Mouse (Mus musculus) embryonic facial prominence, embryonic 15.5 days (tissue): ENCODE data around the gene Wrap53. TPM values are rescaled to one million over a fixed set of nuclear protein-coding genes. Genes with fewer than 3 reads are reported as not detected.
"Not testable (repeated sequence)": the region's sequence is repeated elsewhere in the genome, so short reads cannot be mapped to it uniquely, and the experiment has no call there.

Experiments
- ATAC-seq: fragments of 200-750 bp; cut with Nextera tagmentation; 2 replicates; pipeline ENCODE4 v1.8.0; 2017; ENCODE audit warnings: low read depth, moderate TSS enrichment; ENCODE audit not compliant: insufficient number of reproducible peaks, low FRiP score, low TSS enrichment
- H3K27ac ChIP-seq: fragments of 300-500 bp; sonication (generic); replicated peaks from 2 replicates; pipeline ENCODE4 v1.5.1; 2015; ENCODE audit warnings: mild to moderate bottlenecking, inconsistent platforms
- H3K27me3 ChIP-seq: fragments of 300-500 bp; sonication (generic); 2 replicates; pipeline ENCODE4 v1.6.1; 2015; ENCODE audit warnings: inconsistent platforms
- H3K36me3 ChIP-seq: fragments of 300-500 bp; sonication (generic); 2 replicates; pipeline ENCODE4 v1.6.1; 2015; ENCODE audit warnings: mild to moderate bottlenecking, inconsistent platforms
- H3K4me1 ChIP-seq: fragments of 300-500 bp; sonication (generic); 2 replicates; pipeline ENCODE4 v1.6.1; 2015; ENCODE audit warnings: inconsistent platforms
- H3K4me2 ChIP-seq: fragments of 300-500 bp; sonication (generic); replicated peaks from 2 replicates; pipeline ENCODE4 v1.6.1; 2015; ENCODE audit warnings: mild to moderate bottlenecking, inconsistent platforms
- H3K4me3 ChIP-seq: fragments of 300-500 bp; sonication (generic); replicated peaks from 2 replicates; pipeline ENCODE4 v1.5.1; 2015; ENCODE audit warnings: mild to moderate bottlenecking, inconsistent platforms
- H3K9ac ChIP-seq: fragments of 300-500 bp; sonication (generic); 2 replicates; pipeline ENCODE4 v1.6.1; 2015; ENCODE audit warnings: inconsistent platforms
- H3K9me3 ChIP-seq: fragments of 300-500 bp; sonication (generic); replicated peaks from 2 replicates; pipeline ENCODE4 v1.6.1; 2016; ENCODE audit warnings: inconsistent platforms
- WGBS: fragments of 180-500 bp; shearing (Covaris S2); methylation state at CpG from one replicate; pipeline ENCODE4 v1.1.7; 2015; 5-methylcytosine and 5-hydroxymethylcytosine counted together
- polyA plus RNA-seq: library from polyadenylated mRNA; unstranded; fragments of >200 nt; fragmentation: Nextera tagmentation; extraction: Ambion mirVana; gene quantifications from 2 replicates; pipeline ENCODE4 v1.2.1, GENCODE M21; 2015

The Wrap53 gene
- 25.0 and 26.5 TPM in 2 replicates for polyA plus RNA-seq

GRCm38 (mm10) chr11:69580091-69580514, at the start of gene Wrap53, which contains the start of gene Trp53:
Wrap53 (minus strand) TSS chr11:69580255.
Trp53 (plus strand) TSS chr11:69580359.
- Histone ChIP-seq H3K27ac (peak within 1 kb of the TSS; percentile 96), H3K4me3 (peak within 1 kb of the TSS; percentile 87), H3K9me3 (no peaks in the 10 kb centered on the region), H3K4me2 (peak within 1 kb of the TSS; percentile 78), H3K4me1 (peaks cover 35% of the 10 kb centered on the region), H3K27me3 (no peaks in the 10 kb centered on the region), H3K9ac (peak within 1 kb of the TSS; percentile 85), H3K36me3 (peaks cover 7% of the 10 kb centered on the region; the same call in 1 of the 2 replicates)
- WGBS: under 1% methylated on average over 13 of the region's 13 CpGs
- ATAC-seq: peak; percentile 68

DNA sequence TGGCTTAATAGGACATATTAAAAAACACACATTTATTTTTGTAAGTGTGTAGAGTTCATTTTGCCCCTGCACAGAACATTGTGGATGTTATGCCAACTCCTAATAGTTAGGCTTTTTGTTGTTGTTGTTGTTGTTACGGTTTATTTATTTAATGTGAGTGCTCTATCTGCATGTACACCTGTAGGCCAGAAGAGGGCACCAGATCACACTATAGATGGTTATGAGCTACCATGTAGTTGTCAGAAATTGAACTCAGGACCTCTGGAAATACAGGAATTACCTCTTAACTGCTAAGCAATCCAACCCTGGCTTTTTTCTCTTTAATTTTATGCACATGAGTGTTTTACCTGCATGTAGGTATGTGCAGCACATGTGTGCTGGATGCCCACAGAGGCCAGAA, 49.7 kb upstream of the Wrap53 start:
- H3K9ac ChIP-seq: no peak overlapping the region
- peaks cover 10% of the 10 kb centered on the region for H3K4me1 ChIP-seq
- ATAC-seq: no peak
- no peaks in the 10 kb centered on the region for H3K36me3 ChIP-seq
- no peak overlapping the region for H3K4me2 ChIP-seq
- WGBS: 54% methylated on average over 1 of the region's 1 CpGs
- H3K4me3 ChIP-seq: no peak overlapping the region
- H3K27ac ChIP-seq: no peak overlapping the region
- no peaks in the 10 kb centered on the region for H3K9me3 ChIP-seq
- H3K27me3 ChIP-seq: no peaks in the 10 kb centered on the region

DNA sequence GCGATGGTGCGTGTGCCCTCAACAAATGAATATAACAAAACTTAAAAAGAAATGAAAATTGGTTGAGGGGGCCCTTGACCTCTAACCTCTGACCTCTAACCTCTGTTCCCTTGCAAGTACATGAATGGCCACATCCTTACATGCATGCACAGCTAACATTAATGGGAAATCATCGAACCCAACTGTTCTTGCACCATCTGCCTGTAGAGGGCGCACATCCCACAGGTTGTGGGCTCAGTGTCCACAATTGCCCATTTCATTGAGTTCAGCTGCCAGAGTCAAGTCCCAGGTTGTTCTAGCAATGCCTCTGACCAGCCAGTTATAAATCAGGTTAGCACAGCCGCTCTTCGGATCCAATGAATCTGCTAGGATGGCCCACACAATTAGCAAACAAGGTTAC, 48.2 kb upstream of the Wrap53 start:
- H3K9ac ChIP-seq: no peak overlapping the region
- ATAC-seq: no peak
- no peak overlapping the region for H3K4me3 ChIP-seq
- no peaks in the 10 kb centered on the region for H3K9me3 ChIP-seq
- no peaks in the 10 kb centered on the region for H3K4me1 ChIP-seq
- 32% methylated on average over 6 of the region's 6 CpGs for WGBS
- H3K27me3 ChIP-seq: no peaks in the 10 kb centered on the region
- H3K27ac ChIP-seq: no peak overlapping the region
- no peaks in the 10 kb centered on the region for H3K36me3 ChIP-seq
- H3K4me2 ChIP-seq: no peak overlapping the region

- H3K4me1 ChIP-seq, H3K9ac ChIP-seq, H3K27me3 ChIP-seq, H3K4me3 ChIP-seq, H3K27ac ChIP-seq, H3K9me3 ChIP-seq, ATAC-seq, H3K36me3 ChIP-seq, H3K4me2 ChIP-seq: not testable (repeated sequence)
- 90% methylated on average over 2 of the region's 2 CpGs for WGBS
These were observed 44.3 kb upstream of the Wrap53 start for GRCm38 (mm10) chr11:69624339-69624738.

- Histone ChIP-seq H3K4me2 (peak overlapping the region; percentile 79), H3K9me3 (no peaks in the 10 kb centered on the region), H3K27me3 (no peaks in the 10 kb centered on the region), H3K4me1 (peaks cover 8% of the 10 kb centered on the region), H3K9ac (no peak overlapping the region), H3K27ac (no peak overlapping the region), H3K36me3 (no peaks in the 10 kb centered on the region), H3K4me3 (peak overlapping the region; percentile 60)
- ATAC-seq: no peak
- WGBS: 77% methylated on average over 4 of the region's 4 CpGs
These were observed 43.0 kb upstream of the Wrap53 start for GRCm38 (mm10) chr11:69623006-69623405.

GRCm38 (mm10) chr11:69622406-69622805, 42.4 kb upstream of the Wrap53 start:
- Histone ChIP-seq H3K27ac (peak overlapping the region; percentile 83), H3K36me3 (no peaks in the 10 kb centered on the region), H3K27me3 (no peaks in the 10 kb centered on the region; the same call in 1 of the 2 replicates), H3K4me3 (peak overlapping the region; percentile 60), H3K4me1 (peaks cover 8% of the 10 kb centered on the region), H3K9me3 (no peaks in the 10 kb centered on the region), H3K9ac (peak overlapping the region; percentile 63), H3K4me2 (peak overlapping the region; percentile 79)
- ATAC-seq: no peak
- WGBS: 28% methylated on average over 6 of the region's 6 CpGs

GRCm38 (mm10) chr11:69621571-69622268, 41.7 kb upstream of the Wrap53 start, which contains the start of gene Sat2:
Sat2 (plus strand) TSS chr11:69622024.
- Histone ChIP-seq H3K27me3 (no peaks in the 10 kb centered on the region; the same call in 1 of the 2 replicates), H3K4me3 (peak within 1 kb of the TSS; percentile 60), H3K9me3 (no peaks in the 10 kb centered on the region), H3K4me2 (peak within 1 kb of the TSS; percentile 79), H3K36me3 (no peaks in the 10 kb centered on the region), H3K4me1 (peaks cover 8% of the 10 kb centered on the region), H3K27ac (peak within 1 kb of the TSS; percentile 83), H3K9ac (peak within 1 kb of the TSS; percentile 63)
- WGBS: 1% methylated on average over 20 of the region's 20 CpGs
- peak; percentile 83; the same call in 1 of the 2 replicates for ATAC-seq

GRCm38 (mm10) chr11:69620394-69621081, 40.5 kb upstream of the Wrap53 start:
- Histone ChIP-seq H3K4me2 (no peak overlapping the region), H3K9me3 (no peaks in the 10 kb centered on the region), H3K4me1 (peaks cover 8% of the 10 kb centered on the region), H3K27ac (no peak overlapping the region), H3K4me3 (no peak overlapping the region), H3K36me3 (no peaks in the 10 kb centered on the region), H3K9ac (no peak overlapping the region), H3K27me3 (no peaks in the 10 kb centered on the region; the same call in 1 of the 2 replicates)
- 77% methylated on average over 7 of the region's 7 CpGs for WGBS
- no peak for ATAC-seq

DNA sequence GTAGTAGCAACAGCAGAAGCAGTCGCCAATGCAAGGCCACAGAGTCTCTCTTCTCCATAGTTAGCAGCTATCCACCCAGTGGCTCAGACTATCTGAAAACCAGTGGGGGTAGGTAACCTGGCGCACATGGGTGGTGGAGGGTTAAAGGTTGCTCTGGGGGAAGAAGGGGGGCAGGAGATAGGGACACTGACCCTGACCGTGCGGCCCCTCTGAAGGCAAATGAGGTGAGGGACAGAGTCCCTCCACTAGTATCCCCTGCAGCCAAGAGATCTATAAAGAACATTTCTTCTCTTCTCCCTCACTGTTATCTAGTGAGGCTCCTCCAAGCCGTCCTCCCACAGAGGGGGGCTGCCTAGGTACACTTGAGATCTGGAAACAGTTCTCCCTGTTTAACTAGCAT, 37.8 kb upstream of the Wrap53 start, which contains the start of gene Shbg:
Gene Shbg (minus strand): TSS at position 101 of the 400 bp plus-strand sequence.
- Histone ChIP-seq H3K27ac (no peak within 1 kb of the TSS), H3K4me1 (peaks cover 13% of the 10 kb centered on the region), H3K4me2 (no peak within 1 kb of the TSS), H3K4me3 (no peak within 1 kb of the TSS), H3K9me3 (no peaks in the 10 kb centered on the region), H3K36me3 (no peaks in the 10 kb centered on the region), H3K27me3 (no peaks in the 10 kb centered on the region; the same call in 1 of the 2 replicates), H3K9ac (no peak within 1 kb of the TSS)
- no peak for ATAC-seq
- 67% methylated on average over 5 of the region's 5 CpGs for WGBS

- H3K27ac ChIP-seq: no peak overlapping the region
- no peak overlapping the region for H3K4me3 ChIP-seq
- H3K36me3 ChIP-seq: no peaks in the 10 kb centered on the region
- ATAC-seq: no peak
- no peak overlapping the region for H3K4me2 ChIP-seq
- peaks cover 7% of the 10 kb centered on the region for H3K4me1 ChIP-seq
- no peak overlapping the region for H3K9ac ChIP-seq
- no peaks in the 10 kb centered on the region; the same call in 1 of the 2 replicates for H3K27me3 ChIP-seq
- 36% methylated on average over 10 of the region's 10 CpGs for WGBS
- no peaks in the 10 kb centered on the region for H3K9me3 ChIP-seq
These were observed 36.7 kb upstream of the Wrap53 start for GRCm38 (mm10) chr11:69616781-69617180.

- peak overlapping the region; percentile 27; the same call in 1 of the 2 replicates for H3K4me2 ChIP-seq
- H3K27me3 ChIP-seq, H3K9me3 ChIP-seq, ATAC-seq, H3K4me1 ChIP-seq, H3K36me3 ChIP-seq, H3K9ac ChIP-seq, H3K4me3 ChIP-seq, H3K27ac ChIP-seq: not testable (repeated sequence)
- WGBS: 49% methylated on average over 11 of the region's 11 CpGs
These were observed 34.2 kb upstream of the Wrap53 start for GRCm38 (mm10) chr11:69614257-69614588.
